8 mouse cellular contexts compared by ENCODE assay signal in genomic region chr19:42315914-42316313, GRCm38 (mm10).
DNase-seq lines count a peak whose midpoint lies in the region; ATAC-seq and TF ChIP-seq lines count a peak whose summit lies in the region.

No protein-coding gene starts in this region.

- no peak overlapping the region for H3K9ac ChIP-seq in kidney, embryonic 15.5 days
- no peak overlapping the region for H3K9ac ChIP-seq in liver, adult 2 months (ENCODE audit: low read depth, low read length)
- no peak overlapping the region for H3K9ac ChIP-seq in neural tube, embryonic 13.5 days

- H3K4me2 ChIP-seq in kidney, embryonic 15.5 days, result no peak overlapping the region
- H3K4me2 ChIP-seq in neural tube, embryonic 13.5 days, result no peak overlapping the region

- H3K27ac ChIP-seq in embryonic facial prominence, embryonic 10.5 days (replicated peaks), result no peak overlapping the region
- H3K27ac ChIP-seq in kidney, embryonic 15.5 days, result no peak overlapping the region
- no peak overlapping the region for H3K27ac ChIP-seq in liver, adult 2 months (replicated peaks; ENCODE audit: insufficient read depth, low read depth, low read length)
- H3K27ac ChIP-seq in neural tube, embryonic 13.5 days (replicated peaks), result peak overlapping the region; percentile 88
- no peak overlapping the region for H3K27ac ChIP-seq in testis, adult 2 months (ENCODE audit: control insufficient read depth, insufficient read depth, low read depth, low read length)

- peaks cover 28% of the 10 kb centered on the region for H3K27me3 ChIP-seq in embryonic facial prominence, embryonic 10.5 days (replicated peaks; ENCODE audit: low read depth, poor library complexity, severe bottlenecking)
- no peaks in the 10 kb centered on the region for H3K27me3 ChIP-seq in kidney, embryonic 15.5 days
- no peaks in the 10 kb centered on the region for H3K27me3 ChIP-seq in liver, adult 2 months (ENCODE audit: control insufficient read depth, insufficient read depth, low read length)
- H3K27me3 ChIP-seq in neural tube, embryonic 13.5 days, result no peaks in the 10 kb centered on the region
- no peaks in the 10 kb centered on the region for H3K27me3 ChIP-seq in testis, adult 2 months (ENCODE audit: control insufficient read depth, insufficient read depth, low read length)

- 0% methylated on average over 1 of the region's 1 CpGs for WGBS in embryonic facial prominence, embryonic 10.5 days
- WGBS in kidney, embryonic 15.5 days, result 0% methylated on average over 1 of the region's 1 CpGs
- WGBS in liver, adult 2 months, result 0% methylated on average over 1 of the region's 1 CpGs
- WGBS in neural tube, embryonic 13.5 days, result 7% methylated on average over 1 of the region's 1 CpGs

- no peaks in the 10 kb centered on the region for H3K36me3 ChIP-seq in embryonic facial prominence, embryonic 10.5 days (replicated peaks)
- no peaks in the 10 kb centered on the region for H3K36me3 ChIP-seq in kidney, embryonic 15.5 days
- H3K36me3 ChIP-seq in liver, adult 2 months (ENCODE audit: control insufficient read depth, insufficient read depth, low read length), result no peaks in the 10 kb centered on the region
- no peaks in the 10 kb centered on the region for H3K36me3 ChIP-seq in neural tube, embryonic 13.5 days
- no peaks in the 10 kb centered on the region for H3K36me3 ChIP-seq in testis, adult 2 months (ENCODE audit: control insufficient read depth, insufficient read depth, low read length)

- no peak for TF ChIP-seq POLR2A in liver, adult 2 months (IDR thresholded peaks at IDR 0.05; ENCODE audit: extremely low read depth, insufficient read depth, low read length)
- TF ChIP-seq POLR2A in testis, adult 2 months (IDR thresholded peaks at IDR 0.05; ENCODE audit: control insufficient read depth, low read depth, low read length), result no peak

- no peak overlapping the region for H3K4me3 ChIP-seq in embryonic facial prominence, embryonic 10.5 days
- no peak overlapping the region for H3K4me3 ChIP-seq in kidney, embryonic 15.5 days (replicated peaks)
- H3K4me3 ChIP-seq in liver, adult 2 months (ENCODE audit: insufficient read depth, low read depth, low read length), result no peak overlapping the region
- no peak overlapping the region for H3K4me3 ChIP-seq in neural tube, embryonic 13.5 days
- H3K4me3 ChIP-seq in testis, adult 2 months (ENCODE audit: control insufficient read depth, low read depth, low read length), result no peak overlapping the region

- H3K4me1 ChIP-seq in embryonic facial prominence, embryonic 10.5 days, result peaks cover 30% of the 10 kb centered on the region
- H3K4me1 ChIP-seq in kidney, embryonic 15.5 days, result peaks cover 14% of the 10 kb centered on the region; the same call in 1 of the 2 replicates
- no peaks in the 10 kb centered on the region for H3K4me1 ChIP-seq in liver, adult 2 months (ENCODE audit: control insufficient read depth, insufficient read depth, low read length)
- peaks cover 79% of the 10 kb centered on the region for H3K4me1 ChIP-seq in neural tube, embryonic 13.5 days (replicated peaks)
- no peaks in the 10 kb centered on the region for H3K4me1 ChIP-seq in testis, adult 2 months (ENCODE audit: control insufficient read depth, insufficient read depth, low read length)

- ATAC-seq in kidney, embryonic 15.5 days (replicated peaks; ENCODE audit: low FRiP score), result peak; percentile 75; the same call in 1 of the 2 replicates
- peak; percentile 60 for ATAC-seq in neural tube, embryonic 13.5 days (ENCODE audit: low read depth)

- H3K79me2 ChIP-seq in liver, adult 2 months (ENCODE audit: control insufficient read depth, insufficient read depth, low read length), result no peaks in the 10 kb centered on the region

- peak; percentile 96 for TF ChIP-seq CTCF in liver, adult 2 months (IDR thresholded peaks at IDR 0.05; ENCODE audit: low read depth, low read length)
- peak; percentile 73; the same call in 1 of the 2 replicates for TF ChIP-seq CTCF in testis, adult 2 months (IDR thresholded peaks at IDR 0.05; ENCODE audit: control insufficient read depth, insufficient read depth, insufficient replicate concordance, low read depth, low read length)

- H3K9me3 ChIP-seq in embryonic facial prominence, embryonic 10.5 days, result no peaks in the 10 kb centered on the region
- no peaks in the 10 kb centered on the region for H3K9me3 ChIP-seq in kidney, embryonic 15.5 days (replicated peaks)
- H3K9me3 ChIP-seq in neural tube, embryonic 13.5 days, result no peaks in the 10 kb centered on the region

- DNase-seq in 3134 (ENCODE audit: extremely low read depth, insufficient read length, low spot score), result peak; percentile 46
- DNase-seq in adrenal gland, postnatal 14 days, result peak; percentile 86
- peak; percentile 84 for DNase-seq in embryonic facial prominence, embryonic 10.5 days (ENCODE audit: low spot score)
- DNase-seq in heart, adult 8-10 months (ENCODE audit: low spot score), result peak; percentile 55
- peak; percentile 68 for DNase-seq in liver, adult 2 months (ENCODE audit: extremely low read depth, low read depth, low spot score)
